Mouse (Mus musculus): ENCODE measurements around the gene Dip2a. TPM values are rescaled to one million over a fixed set of nuclear protein-coding genes. Genes with fewer than 3 reads are reported as not detected.

Dip2a gene
- total RNA-seq (2014; fragmentation: Nextera tagmentation): 2.6 and 2.8 TPM in 2 replicates
- total RNA-seq (2017): 2.6 and 4.3 TPM in 2 replicates
- polyA plus RNA-seq (2012): 1.1 and 1.5 TPM in 2 replicates

- ATAC-seq (ENCODE audit: extremely low read depth, insufficient number of reproducible peaks, low FRiP score, poor library complexity, severe bottlenecking) (peak; percentile 75), DNase-seq (ENCODE audit: low spot score) (peak; percentile 95)
- Histone ChIP-seq H3K9me3 (replicated peaks) (no peaks in the 10 kb centered on the region), H3K27me3 (ENCODE audit: insufficient read depth, low read length) (peaks cover 15% of the 10 kb centered on the region), H3K4me1 (ENCODE audit: insufficient read depth, low read depth, low read length) (peaks cover 17% of the 10 kb centered on the region), H3K4me3 (ENCODE audit: low read depth, low read length) (peak within 1 kb of the TSS; percentile 78), H3K36me3 (replicated peaks) (peaks cover 12% of the 10 kb centered on the region)
- TF ChIP-seq POLR2AphosphoS5 (IDR thresholded peaks at IDR 0.05; ENCODE audit: insufficient replicate concordance, low read depth, low read length) (no peak), CTCF (IDR thresholded peaks at IDR 0.05; ENCODE audit: low read depth, low read length) (no peak), GATA1 (IDR thresholded peaks at IDR 0.05; ENCODE audit: borderline replicate concordance, low read length) (no peak), TAL1 (conservative IDR thresholded peaks at IDR 0.05; ENCODE audit: low read depth, low read length) (no peak), GATA2 (IDR thresholded peaks at IDR 0.05; ENCODE audit: borderline replicate concordance, low read depth, low read length) (no peak)
These were observed at the start of gene Dip2a for GRCm38 (mm10) chr10:76344711-76345539. Gene Dip2a, minus strand, starts transcription at chr10:76345291.

- no peak for ATAC-seq (ENCODE audit: extremely low read depth, insufficient number of reproducible peaks, low FRiP score, poor library complexity, severe bottlenecking)
- DNase-seq (ENCODE audit: low spot score): no peak
- H3K36me3 ChIP-seq (replicated peaks): peaks cover 76% of the 10 kb centered on the region
- TF ChIP-seq TAL1 (conservative IDR thresholded peaks at IDR 0.05; ENCODE audit: low read depth, low read length) (no peak), GATA2 (IDR thresholded peaks at IDR 0.05; ENCODE audit: borderline replicate concordance, low read depth, low read length) (no peak)
- H3K27me3 ChIP-seq (ENCODE audit: insufficient read depth, low read length): 0 out of 2 replicates have a peak, but pooled peaks cover 2% of the 10 kb centered on the region
- H3K4me1 ChIP-seq (ENCODE audit: insufficient read depth, low read depth, low read length): no peaks in the 10 kb centered on the region
- peaks cover 10% of the 10 kb centered on the region for H3K9me3 ChIP-seq (replicated peaks)
- H3K4me3 ChIP-seq (ENCODE audit: low read depth, low read length): peak overlapping the region; percentile 42; the same call in 1 of the 2 replicates
These were observed 47.5 kb upstream of the Dip2a start for GRCm38 (mm10) chr10:76392596-76392995.

- DNase-seq (ENCODE audit: low spot score) (no peak), ATAC-seq (ENCODE audit: extremely low read depth, insufficient number of reproducible peaks, low FRiP score, poor library complexity, severe bottlenecking) (no peak)
- TF ChIP-seq POLR2AphosphoS5 (IDR thresholded peaks at IDR 0.05; ENCODE audit: insufficient replicate concordance, low read depth, low read length) (no peak), GATA2 (IDR thresholded peaks at IDR 0.05; ENCODE audit: borderline replicate concordance, low read depth, low read length) (no peak)
- Histone ChIP-seq H3K27me3 (ENCODE audit: insufficient read depth, low read length) (0 out of 2 replicates have a peak, but pooled peaks cover 2% of the 10 kb centered on the region), H3K4me1 (ENCODE audit: insufficient read depth, low read depth, low read length) (no peaks in the 10 kb centered on the region), H3K9me3 (replicated peaks) (peaks cover 10% of the 10 kb centered on the region), H3K36me3 (replicated peaks) (peaks cover 75% of the 10 kb centered on the region), H3K4me3 (ENCODE audit: low read depth, low read length) (no peak overlapping the region)
These were observed 46.7 kb upstream of the Dip2a start for GRCm38 (mm10) chr10:76391786-76392185.

GRCm38 (mm10) chr10:76391166-76391565 lies 46.1 kb upstream of the Dip2a start:
- TF ChIP-seq TAL1 (conservative IDR thresholded peaks at IDR 0.05; ENCODE audit: low read depth, low read length) (no peak), POLR2AphosphoS5 (IDR thresholded peaks at IDR 0.05; ENCODE audit: insufficient replicate concordance, low read depth, low read length) (no peak), GATA1 (IDR thresholded peaks at IDR 0.05; ENCODE audit: borderline replicate concordance, low read length) (no peak), CTCF (IDR thresholded peaks at IDR 0.05; ENCODE audit: low read depth, low read length) (no peak), GATA2 (IDR thresholded peaks at IDR 0.05; ENCODE audit: borderline replicate concordance, low read depth, low read length) (no peak)
- Histone ChIP-seq H3K36me3 (replicated peaks) (peaks cover 76% of the 10 kb centered on the region), H3K9me3 (replicated peaks) (peaks cover 10% of the 10 kb centered on the region), H3K27me3 (ENCODE audit: insufficient read depth, low read length) (0 out of 2 replicates have a peak, but pooled peaks cover 2% of the 10 kb centered on the region), H3K4me1 (ENCODE audit: insufficient read depth, low read depth, low read length) (no peaks in the 10 kb centered on the region), H3K4me3 (ENCODE audit: low read depth, low read length) (no peak overlapping the region)
- DNase-seq (ENCODE audit: low spot score) (no peak), ATAC-seq (ENCODE audit: extremely low read depth, insufficient number of reproducible peaks, low FRiP score, poor library complexity, severe bottlenecking) (no peak)

- no peaks in the 10 kb centered on the region for H3K9me3 ChIP-seq (replicated peaks)
- H3K27me3 ChIP-seq (ENCODE audit: insufficient read depth, low read length): no peaks in the 10 kb centered on the region
- no peak for DNase-seq (ENCODE audit: low spot score)
- no peak overlapping the region for H3K4me3 ChIP-seq (ENCODE audit: low read depth, low read length)
- TF ChIP-seq GATA2 (IDR thresholded peaks at IDR 0.05; ENCODE audit: borderline replicate concordance, low read depth, low read length) (no peak), TAL1 (conservative IDR thresholded peaks at IDR 0.05; ENCODE audit: low read depth, low read length) (no peak), POLR2AphosphoS5 (IDR thresholded peaks at IDR 0.05; ENCODE audit: insufficient replicate concordance, low read depth, low read length) (no peak), CTCF (IDR thresholded peaks at IDR 0.05; ENCODE audit: low read depth, low read length) (no peak), GATA1 (IDR thresholded peaks at IDR 0.05; ENCODE audit: borderline replicate concordance, low read length) (no peak)
- no peak for ATAC-seq (ENCODE audit: extremely low read depth, insufficient number of reproducible peaks, low FRiP score, poor library complexity, severe bottlenecking)
- H3K36me3 ChIP-seq (replicated peaks): peaks cover 99% of the 10 kb centered on the region
- no peaks in the 10 kb centered on the region for H3K4me1 ChIP-seq (ENCODE audit: insufficient read depth, low read depth, low read length)
These were observed 29.9 kb upstream of the Dip2a start for GRCm38 (mm10) chr10:76374981-76375380.

- Histone ChIP-seq H3K4me1 (ENCODE audit: insufficient read depth, low read depth, low read length) (no peaks in the 10 kb centered on the region), H3K9me3 (replicated peaks) (no peaks in the 10 kb centered on the region), H3K36me3 (replicated peaks) (peaks cover 99% of the 10 kb centered on the region), H3K4me3 (ENCODE audit: low read depth, low read length) (no peak overlapping the region), H3K27me3 (ENCODE audit: insufficient read depth, low read length) (no peaks in the 10 kb centered on the region)
- no peak for ATAC-seq (ENCODE audit: extremely low read depth, insufficient number of reproducible peaks, low FRiP score, poor library complexity, severe bottlenecking)
- no peak for DNase-seq (ENCODE audit: low spot score)
- no peak for TF ChIP-seq CTCF (IDR thresholded peaks at IDR 0.05; ENCODE audit: low read depth, low read length)
- no peak for TF ChIP-seq POLR2AphosphoS5 (IDR thresholded peaks at IDR 0.05; ENCODE audit: insufficient replicate concordance, low read depth, low read length)
- no peak for TF ChIP-seq GATA1 (IDR thresholded peaks at IDR 0.05; ENCODE audit: borderline replicate concordance, low read length)
- TF ChIP-seq TAL1 (conservative IDR thresholded peaks at IDR 0.05; ENCODE audit: low read depth, low read length): no peak
- no peak for TF ChIP-seq GATA2 (IDR thresholded peaks at IDR 0.05; ENCODE audit: borderline replicate concordance, low read depth, low read length)
These were observed 26.6 kb upstream of the Dip2a start for GRCm38 (mm10) chr10:76371736-76372135.
